Mouse (Mus musculus) testis, adult 2 months (tissue): ENCODE measurements around the gene Dnajb13. TPM values are rescaled to one million over a fixed set of nuclear protein-coding genes. Genes with fewer than 3 reads are reported as not detected.

ENCODE experiments used
- H3K27ac ChIP-seq: fragments of 200-500 bp; 2 replicates; pipeline ENCODE4 v1.5.1; 2012; ENCODE audit warnings: low read depth, low read length; ENCODE audit not compliant: control insufficient read depth, insufficient read depth
- H3K27me3 ChIP-seq: fragments of 200-500 bp; 2 replicates; pipeline ENCODE4 v1.6.1; 2012; ENCODE audit warnings: mild to moderate bottlenecking, low read length, moderate library complexity; ENCODE audit not compliant: control insufficient read depth, insufficient read depth
- H3K36me3 ChIP-seq: fragments of 200-500 bp; 2 replicates; pipeline ENCODE4 v1.6.1; 2012; ENCODE audit warnings: mild to moderate bottlenecking, low read length; ENCODE audit not compliant: control insufficient read depth, insufficient read depth
- H3K4me1 ChIP-seq: fragments of 200-500 bp; 2 replicates; pipeline ENCODE4 v1.6.1; 2012; ENCODE audit warnings: low read length; ENCODE audit not compliant: control insufficient read depth, insufficient read depth
- H3K4me3 ChIP-seq: fragments of 200-500 bp; 2 replicates; pipeline ENCODE4 v1.5.1; 2012; ENCODE audit warnings: low read depth, mild to moderate bottlenecking, low read length, moderate library complexity, mixed read lengths; ENCODE audit not compliant: control insufficient read depth
- CTCF ChIP-seq: fragments of 200-500 bp; IDR thresholded peaks from 2 replicates; pipeline ENCODE4 v1.5.1; 2012; ENCODE audit warnings: low read depth, mild to moderate bottlenecking, inconsistent platforms, low read length, moderate library complexity; ENCODE audit not compliant: control insufficient read depth, insufficient read depth, insufficient replicate concordance
- POLR2A ChIP-seq: fragments of 200-500 bp; IDR thresholded peaks from 2 replicates; pipeline ENCODE4 v1.6.1; 2012; ENCODE audit warnings: low read depth, mild to moderate bottlenecking, inconsistent platforms, low read length, moderate library complexity; ENCODE audit not compliant: control insufficient read depth
- polyA plus RNA-seq: library from polyadenylated mRNA; depleted of rRNA; stranded (reverse); fragments of >200 nt; gene quantifications from 2 replicates; pipeline ENCODE4 v1.2.3, GENCODE M21; 2012; rRNA removed

Gene Dnajb13
- polyA plus RNA-seq, 1 experiment = 538 TPM

DNA sequence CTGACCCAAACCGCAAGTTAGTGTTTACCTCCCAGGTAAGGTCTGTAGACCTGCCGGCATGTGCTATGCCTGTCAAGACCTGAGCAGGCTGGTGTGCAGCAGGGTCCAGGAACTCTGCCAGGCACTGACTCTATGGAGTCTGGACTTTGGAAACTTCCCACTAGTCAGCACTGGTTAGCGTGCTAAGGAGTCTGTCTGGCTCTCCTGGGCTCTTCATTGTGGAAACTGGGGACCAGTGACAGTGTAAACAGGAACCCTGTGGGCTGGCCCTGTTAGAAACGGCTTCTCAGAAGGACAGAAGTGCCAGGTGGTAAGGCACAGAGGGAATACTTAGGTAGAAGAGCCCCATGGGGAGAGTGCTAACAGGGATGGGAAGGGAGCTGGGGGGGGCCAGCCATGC lies 49.5 kb downstream of the Dnajb13 start:
- H3K36me3 ChIP-seq = no peaks in the 10 kb centered on the region; the same call in none of the 2 replicates
- no peak overlapping the region for H3K4me3 ChIP-seq
- H3K27me3 ChIP-seq = no peaks in the 10 kb centered on the region
- TF ChIP-seq CTCF (no peak), POLR2A (no peak)
- H3K27ac ChIP-seq = 0 out of 2 replicates have a peak overlapping the region, but pooled peaks have one; percentile 10
- peaks cover 6% of the 10 kb centered on the region; the same call in 1 of the 2 replicates for H3K4me1 ChIP-seq

DNA sequence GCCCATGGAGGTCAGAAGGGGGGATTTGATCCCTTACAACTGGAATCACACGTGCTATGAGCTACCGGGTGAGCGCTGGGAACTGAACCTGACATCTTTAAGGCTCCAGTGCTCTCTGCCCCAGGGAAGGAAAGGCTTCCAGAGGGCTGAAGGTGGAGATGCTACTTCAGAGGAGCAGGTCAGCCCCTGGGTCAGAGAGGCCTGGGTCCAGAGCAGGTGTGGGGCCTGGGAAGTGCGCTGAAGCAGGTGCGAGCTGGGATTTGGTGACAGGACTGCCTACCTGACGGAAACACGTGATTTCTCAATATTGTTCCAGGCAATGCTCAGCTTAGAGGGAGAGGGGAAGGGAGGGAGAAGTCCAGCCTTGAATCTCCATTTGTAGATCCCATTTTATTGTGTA lies 50.5 kb downstream of the Dnajb13 start:
- H3K4me3 ChIP-seq = no peak overlapping the region
- H3K4me1 ChIP-seq = peaks cover 6% of the 10 kb centered on the region; the same call in 1 of the 2 replicates
- H3K36me3 ChIP-seq = no peaks in the 10 kb centered on the region; the same call in none of the 2 replicates
- H3K27me3 ChIP-seq = no peaks in the 10 kb centered on the region
- H3K27ac ChIP-seq = no peak overlapping the region
- TF ChIP-seq CTCF (no peak), POLR2A (no peak)

DNA sequence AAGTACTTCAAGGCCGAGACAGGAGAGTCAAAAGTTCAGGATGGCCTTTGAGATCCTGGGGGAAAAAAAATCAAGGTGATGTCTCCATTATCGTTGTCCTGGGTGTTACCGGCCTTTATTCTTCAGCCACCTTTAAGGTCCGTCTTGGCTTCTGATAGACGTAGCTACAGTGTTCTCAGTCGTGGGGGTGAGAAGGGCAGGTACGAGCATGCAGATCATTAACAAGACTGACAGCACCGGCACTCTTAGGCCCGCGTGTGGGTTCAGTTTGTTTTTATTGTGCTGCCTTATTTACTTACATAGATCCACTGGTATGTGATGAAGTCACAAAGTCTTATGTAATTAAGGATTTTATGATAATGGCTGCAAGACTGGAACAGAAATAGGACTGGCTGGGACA lies 51.0 kb downstream of the Dnajb13 start:
- TF ChIP-seq POLR2A (no peak), CTCF (no peak)
- Histone ChIP-seq H3K4me1 (peaks cover 6% of the 10 kb centered on the region; the same call in 1 of the 2 replicates), H3K27me3 (no peaks in the 10 kb centered on the region), H3K36me3 (no peaks in the 10 kb centered on the region; the same call in none of the 2 replicates), H3K27ac (no peak overlapping the region), H3K4me3 (no peak overlapping the region)

GRCm38 (mm10) chr7:100463194-100463593 lies 51.6 kb downstream of the Dnajb13 start:
- Histone ChIP-seq H3K27ac (no peak overlapping the region), H3K4me1 (peaks cover 6% of the 10 kb centered on the region; the same call in 1 of the 2 replicates), H3K27me3 (no peaks in the 10 kb centered on the region), H3K36me3 (no peaks in the 10 kb centered on the region; the same call in none of the 2 replicates), H3K4me3 (no peak overlapping the region)
- TF ChIP-seq POLR2A (no peak), CTCF (no peak)

GRCm38 (mm10) chr7:100461621-100462151 lies 53.1 kb downstream of the Dnajb13 start:
- TF ChIP-seq CTCF (no peak), POLR2A (no peak)
- no peak overlapping the region for H3K4me3 ChIP-seq
- H3K27me3 ChIP-seq = no peaks in the 10 kb centered on the region
- peak overlapping the region; percentile 67; the same call in 1 of the 2 replicates for H3K27ac ChIP-seq
- peaks cover 6% of the 10 kb centered on the region; the same call in 1 of the 2 replicates for H3K4me1 ChIP-seq
- H3K36me3 ChIP-seq = no peaks in the 10 kb centered on the region; the same call in none of the 2 replicates

- TF ChIP-seq CTCF = no peak
- no peak for TF ChIP-seq POLR2A
- no peak overlapping the region for H3K27ac ChIP-seq
- peaks cover 1% of the 10 kb centered on the region for H3K36me3 ChIP-seq
Observed at GRCm38 (mm10) chr7:100459862-100460261, 54.9 kb downstream of the Dnajb13 start.

DNA sequence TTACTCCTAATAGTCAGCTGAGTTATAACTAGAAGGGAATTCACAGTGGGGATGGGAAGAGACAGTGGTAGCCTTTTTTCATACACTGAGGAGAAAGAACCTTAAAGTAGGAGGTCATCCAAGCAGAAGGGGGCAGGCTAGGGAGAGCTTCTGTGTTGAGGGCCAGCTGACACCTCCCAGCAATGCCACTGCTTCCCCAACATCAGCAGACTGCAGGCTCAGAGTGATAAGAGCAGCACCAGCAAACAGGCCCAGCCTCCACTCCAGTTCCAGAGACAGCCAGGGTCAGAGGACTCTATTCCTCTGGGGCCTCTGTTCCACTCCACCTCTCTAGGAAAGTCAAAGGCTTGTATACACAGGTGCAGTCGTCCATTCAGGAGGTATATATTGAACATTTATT lies 56.6 kb downstream of the Dnajb13 start:
- H3K4me1 ChIP-seq = peaks cover 2% of the 10 kb centered on the region; the same call in 1 of the 2 replicates
- TF ChIP-seq POLR2A (no peak), CTCF (no peak)
- H3K4me3 ChIP-seq = no peak overlapping the region
- no peaks in the 10 kb centered on the region for H3K27me3 ChIP-seq
- peaks cover 1% of the 10 kb centered on the region for H3K36me3 ChIP-seq
- H3K27ac ChIP-seq = no peak overlapping the region

More at GRCm38 (mm10) chr7:100459862-100460261, 54.9 kb downstream of the Dnajb13 start:
- Histone ChIP-seq H3K4me1 (peaks cover 2% of the 10 kb centered on the region; the same call in 1 of the 2 replicates), H3K4me3 (no peak overlapping the region), H3K27me3 (no peaks in the 10 kb centered on the region)

Other genes with a start within 250 kb of the Dnajb13 start
- 0.23 and 1.4 TPM in 2 replicates for gene P4ha3, start 229.4 kb downstream of the Dnajb13 start, polyA plus RNA-seq
- 39.7 and 41.8 TPM in 2 replicates for gene C2cd3, start 142.7 kb downstream of the Dnajb13 start, polyA plus RNA-seq
- 129 and 138 TPM in 2 replicates for gene Ppme1, start 142.7 kb downstream of the Dnajb13 start, polyA plus RNA-seq
- 0.73 and 1.2 TPM in 2 replicates for gene Ucp3, start 42.0 kb downstream of the Dnajb13 start, polyA plus RNA-seq
- gene Ucp2, start 21.6 kb downstream of the Dnajb13 start, polyA plus RNA-seq = 42.2 and 53.2 TPM in 2 replicates
- gene Coa4, start 22.1 kb upstream of the Dnajb13 start, polyA plus RNA-seq = 29.5 and 29.6 TPM in 2 replicates
- 17.1 and 17.2 TPM in 2 replicates for gene Rab6a, start 92.5 kb upstream of the Dnajb13 start, polyA plus RNA-seq
- 19.2 and 20.6 TPM in 2 replicates for gene Mrpl48, start 93.3 kb upstream of the Dnajb13 start, polyA plus RNA-seq
- gene Plekhb1, start 147.5 kb upstream of the Dnajb13 start, polyA plus RNA-seq = 4.1 and 5.9 TPM in 2 replicates
- 26.4 and 27.0 TPM in 2 replicates for gene Fam168a, start 191.7 kb upstream of the Dnajb13 start, polyA plus RNA-seq